Mouse (Mus musculus): ENCODE results near the gene Zfp764.
"Not testable (repeated sequence)": the region's sequence is repeated elsewhere in the genome, so short reads cannot be mapped to it uniquely, and the experiment has no call there.

Zfp764 gene

GRCm38 (mm10) chr7:127406002-127406987 is at the start of gene Zfp764:
Zfp764 (minus strand) TSS chr7:127406822.
- DNase-seq (ENCODE audit: low read depth, low spot score), result peak; percentile 78

- DNase-seq (ENCODE audit: low read depth, low spot score), result no peak
Measured at GRCm38 (mm10) chr7:127454905-127455304, 48.3 kb upstream of the Zfp764 start.

GRCm38 (mm10) chr7:127453056-127453455 is 46.4 kb upstream of the Zfp764 start:
- no peak for DNase-seq (ENCODE audit: low read depth, low spot score)

GRCm38 (mm10) chr7:127449966-127450365 is 43.3 kb upstream of the Zfp764 start:
- DNase-seq (ENCODE audit: low read depth, low spot score), result no peak

GRCm38 (mm10) chr7:127448521-127449300 is 42.1 kb upstream of the Zfp764 start, which contains the start of gene Zfp689:
Zfp689 (minus strand) TSS chr7:127449158.
- DNase-seq (ENCODE audit: low read depth, low spot score), result peak; percentile 94

- no peak for DNase-seq (ENCODE audit: low read depth, low spot score)
Measured at GRCm38 (mm10) chr7:127443976-127444375, 37.4 kb upstream of the Zfp764 start.

GRCm38 (mm10) chr7:127437724-127438123 is 31.1 kb upstream of the Zfp764 start:
- DNase-seq (ENCODE audit: low read depth, low spot score), result no peak

GRCm38 (mm10) chr7:127435206-127435605 is 28.6 kb upstream of the Zfp764 start:
- no peak for DNase-seq (ENCODE audit: low read depth, low spot score)

- DNase-seq (ENCODE audit: low read depth, low spot score), result no peak
Measured at GRCm38 (mm10) chr7:127426354-127426753, 19.7 kb upstream of the Zfp764 start.

GRCm38 (mm10) chr7:127425911-127426310 is 19.3 kb upstream of the Zfp764 start:
- no peak for DNase-seq (ENCODE audit: low read depth, low spot score)

GRCm38 (mm10) chr7:127425291-127425690 is 18.7 kb upstream of the Zfp764 start:
- DNase-seq (ENCODE audit: low read depth, low spot score), result no peak

- DNase-seq (ENCODE audit: low read depth, low spot score), result no peak
Measured at GRCm38 (mm10) chr7:127422247-127422646, 15.6 kb upstream of the Zfp764 start.

- peak; percentile 85 for DNase-seq (ENCODE audit: low read depth, low spot score)
Measured at GRCm38 (mm10) chr7:127421388-127422191, 15.0 kb upstream of the Zfp764 start, which contains the start of gene Zfp688. Zfp688 (minus strand) TSS chr7:127422068.

GRCm38 (mm10) chr7:127411418-127411817 is 4.8 kb upstream of the Zfp764 start:
- DNase-seq (ENCODE audit: low read depth, low spot score), result no peak

GRCm38 (mm10) chr7:127404101-127404500 is 2.5 kb downstream of the Zfp764 start:
- DNase-seq (ENCODE audit: low read depth, low spot score), result not testable (repeated sequence)

GRCm38 (mm10) chr7:127402980-127403379 is 3.6 kb downstream of the Zfp764 start:
- no peak for DNase-seq (ENCODE audit: low read depth, low spot score)

- no peak for DNase-seq (ENCODE audit: low read depth, low spot score)
Measured at GRCm38 (mm10) chr7:127400355-127400754, 6.3 kb downstream of the Zfp764 start.

- DNase-seq (ENCODE audit: low read depth, low spot score), result no peak
Measured at GRCm38 (mm10) chr7:127393944-127394333, 12.7 kb downstream of the Zfp764 start.

GRCm38 (mm10) chr7:127393157-127393943 is 13.3 kb downstream of the Zfp764 start, which contains the start of gene E430018J23Rik:
E430018J23Rik (minus strand) TSS chr7:127393629.
- DNase-seq (ENCODE audit: low read depth, low spot score), result peak; percentile 98

GRCm38 (mm10) chr7:127392251-127392824 is 14.3 kb downstream of the Zfp764 start:
- no peak for DNase-seq (ENCODE audit: low read depth, low spot score)

Data from embryo, embryonic 11.5 days (tissue).